Comparison of ENCODE assay signal across 8 mouse cellular contexts in the genomic region with DNA sequence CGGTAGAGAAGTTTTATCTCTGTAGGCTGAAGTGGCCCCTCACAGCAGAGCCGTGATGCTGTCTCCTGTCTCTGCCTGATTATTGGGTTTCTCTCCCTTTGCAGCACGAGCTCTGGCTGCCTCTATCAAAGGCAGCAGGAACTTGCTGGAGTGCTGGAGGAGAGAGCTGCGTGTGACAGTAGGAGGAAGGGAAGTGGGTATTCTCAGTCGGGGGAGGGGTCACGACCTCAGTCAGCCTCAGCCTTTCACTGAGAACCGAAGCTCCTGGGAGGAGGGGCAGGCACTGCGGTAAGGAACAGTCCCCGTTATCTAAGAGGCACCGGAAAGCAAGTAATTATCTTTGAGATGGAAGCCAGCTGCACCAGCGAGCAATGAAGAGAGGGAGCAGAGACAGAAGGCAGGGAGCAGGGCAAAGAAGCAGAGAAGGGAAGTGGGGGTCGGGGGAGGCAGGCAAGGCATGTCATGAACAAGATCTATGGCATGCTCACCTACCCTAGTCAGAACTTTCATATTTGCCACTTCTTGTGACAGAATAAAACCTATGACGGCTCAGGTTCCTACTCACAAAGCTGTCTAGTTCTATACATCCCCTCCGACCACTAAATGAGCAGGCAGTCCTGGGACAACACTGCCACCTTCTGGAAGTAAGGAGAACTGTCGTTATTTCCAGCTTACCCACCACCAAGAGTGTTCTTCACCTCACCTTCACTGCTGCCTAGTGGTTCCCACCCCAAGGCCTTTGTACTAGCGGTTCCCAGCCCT.
A peak's percentile ranks its signal among the peaks of the same experiment; 100 is the strongest.
DNase-seq lines count a peak whose midpoint lies in the region; ATAC-seq lines count a peak whose summit lies in the region.

No protein-coding gene starts in this region.

- H3K4me3 ChIP-seq in hindbrain, embryonic 15.5 days = peak overlapping the region; percentile 25
- peak overlapping the region; percentile 15 for H3K4me3 ChIP-seq in limb, embryonic 15.5 days

- H3K36me3 ChIP-seq in hindbrain, embryonic 15.5 days = no peaks in the 10 kb centered on the region
- H3K36me3 ChIP-seq in limb, embryonic 15.5 days = no peaks in the 10 kb centered on the region

- no peaks in the 10 kb centered on the region for H3K9me3 ChIP-seq in hindbrain, embryonic 15.5 days
- no peaks in the 10 kb centered on the region for H3K9me3 ChIP-seq in limb, embryonic 15.5 days

- peak overlapping the region; percentile 18; the same call in 1 of the 2 replicates for H3K9ac ChIP-seq in hindbrain, embryonic 15.5 days
- no peak overlapping the region for H3K9ac ChIP-seq in limb, embryonic 15.5 days

- peak; percentile 88 for ATAC-seq in erythroid progenitor cell, adult 5-6 weeks (replicated peaks; ENCODE audit: low FRiP score, poor library complexity, severe bottlenecking)
- ATAC-seq in hindbrain, embryonic 15.5 days (ENCODE audit: low FRiP score, low read depth) = peak; percentile 82
- no peak for ATAC-seq in limb, embryonic 15.5 days (ENCODE audit: insufficient number of reproducible peaks, low FRiP score, low TSS enrichment, low read depth)
- peak; percentile 80 for ATAC-seq in monocyte, adult 5-6 weeks (replicated peaks; ENCODE audit: insufficient number of reproducible peaks, low FRiP score, low TSS enrichment, poor library complexity, severe bottlenecking)

- peak overlapping the region; percentile 74 for H3K27ac ChIP-seq in hindbrain, embryonic 15.5 days (replicated peaks)
- no peak overlapping the region for H3K27ac ChIP-seq in limb, embryonic 15.5 days

- peak; percentile 93 for DNase-seq in heart, adult 11 months
- DNase-seq in heart, postnatal 25 days (ENCODE audit: low spot score) = no peak
- DNase-seq in adrenal gland, postnatal 36 days = peak; percentile 11 to 18
- peak; percentile 66 to 77 for DNase-seq in thymus, postnatal 10 days (ENCODE audit: low spot score in 2 of 2)

- intact Hi-C loops in heart, postnatal 25 days (cut with DNase I) = loop anchor here (2.0 kb wide), 2 partner anchors 144 to 170 kb away; no protein-coding TSS in a partner anchor

- peak overlapping the region; percentile 55 for H3K4me2 ChIP-seq in hindbrain, embryonic 15.5 days
- H3K4me2 ChIP-seq in limb, embryonic 15.5 days = peak overlapping the region; percentile 44

- WGBS in hindbrain, embryonic 15.5 days = 5% methylated on average over 16 of the region's 16 CpGs
- WGBS in limb, embryonic 15.5 days = 3% methylated on average over 16 of the region's 16 CpGs

- H3K4me1 ChIP-seq in hindbrain, embryonic 15.5 days (replicated peaks) = peaks cover 19% of the 10 kb centered on the region
- peaks cover 4% of the 10 kb centered on the region; the same call in 1 of the 2 replicates for H3K4me1 ChIP-seq in limb, embryonic 15.5 days

- no peaks in the 10 kb centered on the region for H3K27me3 ChIP-seq in hindbrain, embryonic 15.5 days
- H3K27me3 ChIP-seq in limb, embryonic 15.5 days = no peaks in the 10 kb centered on the region
